Mouse (Mus musculus): Measurements from ENCODE around the gene Erv3.

Erv3 gene

GRCm38 (mm10) chr2:131859721-131860120 lies at the start of gene Erv3:
Gene Erv3 (minus strand): TSS chr2:131859747.
- no peak for DNase-seq (ENCODE audit: extremely low spot score)

GRCm38 (mm10) chr2:131908906-131909305 lies 49.4 kb upstream of the Erv3 start:
- no peak for DNase-seq (ENCODE audit: extremely low spot score)

- no peak for DNase-seq (ENCODE audit: extremely low spot score)
Measured at GRCm38 (mm10) chr2:131908351-131908861, 48.9 kb upstream of the Erv3 start.

GRCm38 (mm10) chr2:131907311-131907710 lies 47.8 kb upstream of the Erv3 start:
- DNase-seq (ENCODE audit: extremely low spot score): no peak

- DNase-seq (ENCODE audit: extremely low spot score): no peak
Measured at GRCm38 (mm10) chr2:131906846-131907245, 47.3 kb upstream of the Erv3 start.

- DNase-seq (ENCODE audit: extremely low spot score): no peak
Measured at GRCm38 (mm10) chr2:131906266-131906665, 46.7 kb upstream of the Erv3 start.

GRCm38 (mm10) chr2:131905776-131906175 lies 46.2 kb upstream of the Erv3 start:
- no peak for DNase-seq (ENCODE audit: extremely low spot score)

- DNase-seq (ENCODE audit: extremely low spot score): no peak
Measured at GRCm38 (mm10) chr2:131905025-131905424, 45.5 kb upstream of the Erv3 start.

GRCm38 (mm10) chr2:131902867-131903266 lies 43.3 kb upstream of the Erv3 start:
- no peak for DNase-seq (ENCODE audit: extremely low spot score)

- DNase-seq (ENCODE audit: extremely low spot score): no peak
Measured at GRCm38 (mm10) chr2:131902423-131902822, 42.9 kb upstream of the Erv3 start.

GRCm38 (mm10) chr2:131897336-131898109 lies 38.0 kb upstream of the Erv3 start:
- DNase-seq (ENCODE audit: extremely low spot score): no peak

GRCm38 (mm10) chr2:131896011-131896410 lies 36.5 kb upstream of the Erv3 start:
- no peak for DNase-seq (ENCODE audit: extremely low spot score)

- DNase-seq (ENCODE audit: extremely low spot score): no peak
Measured at GRCm38 (mm10) chr2:131895106-131895505, 35.6 kb upstream of the Erv3 start.

- no peak for DNase-seq (ENCODE audit: extremely low spot score)
Measured at GRCm38 (mm10) chr2:131892534-131892933, 33.0 kb upstream of the Erv3 start.

GRCm38 (mm10) chr2:131888233-131888632 lies 28.7 kb upstream of the Erv3 start:
- no peak for DNase-seq (ENCODE audit: extremely low spot score)

- DNase-seq (ENCODE audit: extremely low spot score): no peak
Measured at GRCm38 (mm10) chr2:131886503-131887160, 27.1 kb upstream of the Erv3 start.

- DNase-seq (ENCODE audit: extremely low spot score): no peak
Measured at GRCm38 (mm10) chr2:131883136-131883535, 23.6 kb upstream of the Erv3 start.

GRCm38 (mm10) chr2:131881766-131882165 lies 22.2 kb upstream of the Erv3 start:
- DNase-seq (ENCODE audit: extremely low spot score): no peak

GRCm38 (mm10) chr2:131876551-131877265 lies 17.2 kb upstream of the Erv3 start:
- no peak for DNase-seq (ENCODE audit: extremely low spot score)

- no peak for DNase-seq (ENCODE audit: extremely low spot score)
Measured at GRCm38 (mm10) chr2:131873376-131873775, 13.8 kb upstream of the Erv3 start.

GRCm38 (mm10) chr2:131868983-131869382 lies 9.4 kb upstream of the Erv3 start:
- DNase-seq (ENCODE audit: extremely low spot score): no peak

GRCm38 (mm10) chr2:131866676-131867075 lies 7.1 kb upstream of the Erv3 start:
- no peak for DNase-seq (ENCODE audit: extremely low spot score)
